Mouse (Mus musculus): ENCODE results near the gene Rnh1. TPM values are rescaled to one million over a fixed set of nuclear protein-coding genes. Genes with fewer than 3 reads are reported as not detected.

The Rnh1 gene
- polyA plus RNA-seq, 1 experiment from 2014 or later = 153 TPM

MicroRNA genes within 50 kb of the gene (microRNA counts, 519-probe panel; counts per million panel counts)
- microRNA mmu-miR-210 = 3,550 counts per million, percentile 71 among the panel's probes with 10 or more counts

Small RNA genes within 50 kb of the gene (microRNA-seq; reads per million reads assigned to microRNA genes)
- 399 reads per million, percentile 66 among the genes with 10 or more reads in this experiment for gene Mir210

Other genes with a start within 250 kb of the Rnh1 start
- gene Pgghg, start 231.5 kb downstream of the Rnh1 start, polyA plus RNA-seq (2015; fragmentation: Nextera tagmentation; extraction: Ambion mirVana) = 20.5 and 23.4 TPM in 2 replicates
- 2.8 and 6.6 TPM in 2 replicates for gene Ifitm5, start 222.6 kb downstream of the Rnh1 start, polyA plus RNA-seq (2015; fragmentation: Nextera tagmentation; extraction: Ambion mirVana)
- gene Gm45717, start 216.9 kb downstream of the Rnh1 start, polyA plus RNA-seq (2015; fragmentation: Nextera tagmentation; extraction: Ambion mirVana) = 0.67 TPM in 1 of 2 replicates, not detected in the other
- gene Ifitm2, start 216.9 kb downstream of the Rnh1 start, polyA plus RNA-seq (2015; fragmentation: Nextera tagmentation; extraction: Ambion mirVana) = 949 and 984 TPM in 2 replicates
- 38.8 and 49.1 TPM in 2 replicates for gene Ifitm1, start 205.6 kb downstream of the Rnh1 start, polyA plus RNA-seq (2015; fragmentation: Nextera tagmentation; extraction: Ambion mirVana)
- gene Ifitm3, start 162.1 kb downstream of the Rnh1 start, polyA plus RNA-seq (2015; fragmentation: Nextera tagmentation; extraction: Ambion mirVana) = 262 and 316 TPM in 2 replicates
- 1.5 and 1.8 TPM in 2 replicates for gene Ifitm6, start 154.9 kb downstream of the Rnh1 start, polyA plus RNA-seq (2015; fragmentation: Nextera tagmentation; extraction: Ambion mirVana)
- gene Gm17387, start 143.7 kb downstream of the Rnh1 start, polyA plus RNA-seq (2015; fragmentation: Nextera tagmentation; extraction: Ambion mirVana) = not detected in 2 replicates
- gene B4galnt4, start 111.8 kb downstream of the Rnh1 start, polyA plus RNA-seq (2015; fragmentation: Nextera tagmentation; extraction: Ambion mirVana) = 3.2 and 3.8 TPM in 2 replicates
- 16.6 and 18.5 TPM in 2 replicates for gene Pkp3, start 94.6 kb downstream of the Rnh1 start, polyA plus RNA-seq (2015; fragmentation: Nextera tagmentation; extraction: Ambion mirVana)
- 17.7 and 20.4 TPM in 2 replicates for gene Sigirr, start 72.3 kb downstream of the Rnh1 start, polyA plus RNA-seq (2015; fragmentation: Nextera tagmentation; extraction: Ambion mirVana)
- 6.7 and 6.9 TPM in 2 replicates for gene Ano9, start 55.1 kb downstream of the Rnh1 start, polyA plus RNA-seq (2015; fragmentation: Nextera tagmentation; extraction: Ambion mirVana)
- gene Ptdss2, start 50.5 kb downstream of the Rnh1 start, polyA plus RNA-seq (2015; fragmentation: Nextera tagmentation; extraction: Ambion mirVana) = 60.3 and 65.2 TPM in 2 replicates
- 48.5 and 48.8 TPM in 2 replicates for gene Hras, start 21.1 kb upstream of the Rnh1 start, polyA plus RNA-seq (2015; fragmentation: Nextera tagmentation; extraction: Ambion mirVana)
- 8.6 and 8.9 TPM in 2 replicates for gene Lrrc56, start 21.3 kb upstream of the Rnh1 start, polyA plus RNA-seq (2015; fragmentation: Nextera tagmentation; extraction: Ambion mirVana)
- 1.3 and 1.4 TPM in 2 replicates for gene Lmntd2, start 41.2 kb upstream of the Rnh1 start, polyA plus RNA-seq (2015; fragmentation: Nextera tagmentation; extraction: Ambion mirVana)
- gene Rassf7, start 43.0 kb upstream of the Rnh1 start, polyA plus RNA-seq (2015; fragmentation: Nextera tagmentation; extraction: Ambion mirVana) = 69.4 and 86.6 TPM in 2 replicates
- gene Phrf1, start 55.9 kb upstream of the Rnh1 start, polyA plus RNA-seq (2015; fragmentation: Nextera tagmentation; extraction: Ambion mirVana) = 72.3 and 77.2 TPM in 2 replicates
- gene Irf7, start 93.6 kb upstream of the Rnh1 start, polyA plus RNA-seq (2015; fragmentation: Nextera tagmentation; extraction: Ambion mirVana) = 3.4 and 4.8 TPM in 2 replicates
- gene Cdhr5, start 103.9 kb upstream of the Rnh1 start, polyA plus RNA-seq (2015; fragmentation: Nextera tagmentation; extraction: Ambion mirVana) = 0.15 and 0.35 TPM in 2 replicates
- 2.0 and 2.6 TPM in 2 replicates for gene Sct, start 106.3 kb upstream of the Rnh1 start, polyA plus RNA-seq (2015; fragmentation: Nextera tagmentation; extraction: Ambion mirVana)
- gene Drd4, start 119.1 kb upstream of the Rnh1 start, polyA plus RNA-seq (2015; fragmentation: Nextera tagmentation; extraction: Ambion mirVana) = 0.11 and 0.43 TPM in 2 replicates
- gene Deaf1, start 154.8 kb upstream of the Rnh1 start, polyA plus RNA-seq (2015; fragmentation: Nextera tagmentation; extraction: Ambion mirVana) = 52.7 and 53.6 TPM in 2 replicates
- 45.1 and 50.2 TPM in 2 replicates for gene Tmem80, start 154.9 kb upstream of the Rnh1 start, polyA plus RNA-seq (2015; fragmentation: Nextera tagmentation; extraction: Ambion mirVana)
- 37.4 and 42.6 TPM in 2 replicates for gene Eps8l2, start 166.0 kb upstream of the Rnh1 start, polyA plus RNA-seq (2015; fragmentation: Nextera tagmentation; extraction: Ambion mirVana)
- 279 and 283 TPM in 2 replicates for gene Taldo1, start 219.3 kb upstream of the Rnh1 start, polyA plus RNA-seq (2015; fragmentation: Nextera tagmentation; extraction: Ambion mirVana)
- 54.0 and 57.0 TPM in 2 replicates for gene Gatd1, start 241.3 kb upstream of the Rnh1 start, polyA plus RNA-seq (2015; fragmentation: Nextera tagmentation; extraction: Ambion mirVana)

Measured in lung, embryonic 16.5 days (tissue).